Mouse (Mus musculus) embryonic facial prominence, embryonic 13.5 days (tissue): ENCODE measurements around the gene Stx5a. TPM values are rescaled to one million over a fixed set of nuclear protein-coding genes. Genes with fewer than 3 reads are reported as not detected.
A peak's percentile ranks its signal among the peaks of the same experiment; 100 is the strongest.

Source experiments
- ATAC-seq: fragments of 200-750 bp; cut with Nextera tagmentation; 2 replicates; pipeline ENCODE4 v1.8.0; 2017; ENCODE audit warnings: low read depth; ENCODE audit not compliant: insufficient number of reproducible peaks, insufficient read depth, low FRiP score, low TSS enrichment
- H3K27ac ChIP-seq: fragments of 300-500 bp; sonication (generic); 2 replicates; pipeline ENCODE4 v1.5.1; 2015; ENCODE audit warnings: moderate library complexity, mild to moderate bottlenecking, inconsistent platforms
- H3K27me3 ChIP-seq: fragments of 300-500 bp; sonication (generic); 2 replicates; pipeline ENCODE4 v1.6.1; 2015; ENCODE audit warnings: mild to moderate bottlenecking, inconsistent platforms
- H3K36me3 ChIP-seq: fragments of 300-500 bp; sonication (generic); 2 replicates; pipeline ENCODE4 v1.6.1; 2015; ENCODE audit warnings: mild to moderate bottlenecking, inconsistent platforms
- H3K4me1 ChIP-seq: fragments of 300-500 bp; sonication (generic); 2 replicates; pipeline ENCODE4 v1.6.1; 2015; ENCODE audit warnings: inconsistent platforms
- H3K4me2 ChIP-seq: fragments of 300-500 bp; sonication (generic); 2 replicates; pipeline ENCODE4 v1.6.1; 2015; ENCODE audit warnings: moderate library complexity, mild to moderate bottlenecking, inconsistent platforms
- H3K4me3 ChIP-seq: fragments of 300-500 bp; sonication (generic); 2 replicates; pipeline ENCODE4 v1.5.1; 2015; ENCODE audit warnings: mild to moderate bottlenecking, inconsistent platforms
- H3K9ac ChIP-seq: fragments of 300-500 bp; sonication (generic); 2 replicates; pipeline ENCODE4 v1.6.1; 2015; ENCODE audit warnings: mild to moderate bottlenecking, inconsistent platforms
- H3K9me3 ChIP-seq: fragments of 300-500 bp; sonication (generic); 2 replicates; pipeline ENCODE4 v1.6.1; 2016; ENCODE audit warnings: inconsistent platforms
- WGBS: fragments of 180-500 bp; shearing (Covaris S2); methylation state at CpG from one replicate; pipeline ENCODE4 v1.1.7; 2015; ENCODE audit warnings: mixed read lengths; 5-methylcytosine and 5-hydroxymethylcytosine counted together
- polyA plus RNA-seq: library from polyadenylated mRNA; unstranded; fragments of >200 nt; fragmentation: Nextera tagmentation; extraction: Ambion mirVana; gene quantifications from 2 replicates; pipeline ENCODE4 v1.2.1, GENCODE M21; 2015

Gene Stx5a
- polyA plus RNA-seq, result 182 and 184 TPM in 2 replicates

DNA sequence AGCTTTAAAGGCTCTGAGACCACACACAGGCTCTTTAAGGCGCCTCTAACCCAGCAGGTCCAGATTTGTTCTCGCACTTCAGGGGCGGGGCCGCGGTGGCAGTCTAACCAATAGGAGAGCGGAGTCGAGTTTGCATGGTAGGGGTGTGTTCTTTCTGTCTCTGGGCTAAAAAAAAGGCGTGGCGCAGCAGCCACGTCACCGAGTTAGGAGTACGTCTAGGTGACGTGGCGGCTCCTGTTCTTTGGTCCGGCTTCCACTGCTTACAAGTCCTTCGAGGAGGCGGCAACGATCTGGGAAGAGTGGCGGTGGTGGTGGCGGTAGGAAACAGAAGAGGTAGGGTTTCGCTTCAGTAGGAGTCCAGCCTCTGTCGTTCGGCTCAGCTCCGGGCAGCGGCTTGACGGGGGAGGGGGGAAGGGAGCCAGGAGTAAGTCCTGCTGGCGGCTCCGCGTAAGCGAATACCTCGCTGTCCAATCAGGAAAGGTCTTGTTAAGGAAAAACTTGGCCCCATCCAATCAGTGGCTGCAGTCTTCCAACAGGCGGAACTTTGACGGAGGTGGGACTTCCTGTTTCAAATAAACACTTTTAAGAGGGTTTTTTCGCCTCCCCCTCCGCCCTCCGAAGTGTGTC is at the start of gene Stx5a:
TSS of gene Stx5a (plus strand) at position 171 of the 627 bp plus-strand sequence.
- peak within 1 kb of the TSS; percentile 97 for H3K9ac ChIP-seq
- H3K4me3 ChIP-seq, result peak within 1 kb of the TSS; percentile 96
- H3K4me2 ChIP-seq, result peak within 1 kb of the TSS; percentile 94
- peak within 1 kb of the TSS; percentile 98 for H3K27ac ChIP-seq
- peak; percentile 97 for ATAC-seq
- no peaks in the 10 kb centered on the region for H3K9me3 ChIP-seq
- H3K27me3 ChIP-seq, result no peaks in the 10 kb centered on the region
- peaks cover 72% of the 10 kb centered on the region for H3K36me3 ChIP-seq
- H3K4me1 ChIP-seq, result peaks cover 25% of the 10 kb centered on the region
- under 1% methylated on average over 36 of the region's 36 CpGs for WGBS

DNA sequence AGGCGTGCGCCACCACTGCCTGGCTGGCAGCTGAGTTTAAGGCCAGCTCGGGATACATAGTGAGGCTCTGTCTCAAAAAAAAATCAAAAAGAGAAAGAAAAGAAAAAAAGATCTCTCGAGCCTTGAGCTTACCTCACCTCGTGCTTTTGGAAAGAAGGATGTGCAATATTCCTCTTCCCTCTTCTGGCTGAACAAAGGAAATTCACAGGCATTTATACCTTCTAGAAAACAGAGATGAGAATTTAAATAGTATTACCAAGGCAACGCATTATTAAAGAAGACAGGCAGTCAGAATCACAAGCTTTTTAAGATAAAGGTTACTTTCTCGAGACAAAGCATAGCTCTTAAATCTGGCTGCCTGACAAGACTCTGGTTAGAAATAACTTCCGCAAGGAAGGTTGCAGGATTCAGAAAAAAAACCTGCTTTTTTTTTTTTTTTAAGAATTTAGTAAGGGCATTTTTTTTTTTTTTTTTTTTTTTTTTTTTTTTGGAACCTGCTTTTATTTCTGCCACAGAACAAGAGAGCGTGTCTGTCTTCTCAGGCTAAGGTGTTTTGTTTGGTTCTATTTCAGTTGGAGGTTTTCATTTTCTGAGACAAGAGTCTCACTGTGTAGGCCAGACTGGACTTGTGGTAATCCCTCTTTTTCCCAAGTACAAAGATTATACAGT is 49.2 kb upstream of the Stx5a start:
- H3K9ac ChIP-seq, result no peak overlapping the region
- H3K27ac ChIP-seq, result peak overlapping the region; percentile 22; the same call in 1 of the 2 replicates
- no peak for ATAC-seq
- no peak overlapping the region for H3K4me2 ChIP-seq
- H3K9me3 ChIP-seq, result no peaks in the 10 kb centered on the region
- WGBS, result 56% methylated on average over 9 of the region's 9 CpGs
- H3K27me3 ChIP-seq, result no peaks in the 10 kb centered on the region
- H3K4me3 ChIP-seq, result no peak overlapping the region
- H3K36me3 ChIP-seq, result no peaks in the 10 kb centered on the region
- no peaks in the 10 kb centered on the region for H3K4me1 ChIP-seq

DNA sequence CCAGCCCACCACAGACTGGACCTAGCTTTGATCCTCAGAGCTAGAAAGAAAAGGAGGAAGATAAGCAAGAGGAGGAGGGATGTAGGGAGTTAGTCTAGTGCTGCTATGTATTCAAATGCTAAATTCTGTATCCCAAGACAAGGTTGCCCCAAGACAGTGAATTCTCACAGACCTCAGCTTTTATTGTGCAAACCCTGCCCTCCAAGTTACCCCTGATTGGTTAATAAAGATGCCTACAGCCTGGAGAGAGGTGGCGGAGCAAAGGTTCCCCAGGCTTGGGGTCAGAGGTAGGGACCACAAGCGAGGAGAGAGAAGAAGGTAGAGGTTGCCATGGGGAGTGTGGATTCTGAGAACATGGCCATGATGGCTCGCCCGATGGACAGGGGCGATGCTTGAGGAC is 48.5 kb upstream of the Stx5a start:
- WGBS, result 65% methylated on average over 5 of the region's 5 CpGs
- no peak overlapping the region for H3K27ac ChIP-seq
- H3K9me3 ChIP-seq, result no peaks in the 10 kb centered on the region
- no peaks in the 10 kb centered on the region for H3K36me3 ChIP-seq
- no peak overlapping the region for H3K4me2 ChIP-seq
- no peak overlapping the region for H3K4me3 ChIP-seq
- H3K4me1 ChIP-seq, result no peaks in the 10 kb centered on the region
- no peaks in the 10 kb centered on the region for H3K27me3 ChIP-seq
- no peak for ATAC-seq
- no peak overlapping the region for H3K9ac ChIP-seq

DNA sequence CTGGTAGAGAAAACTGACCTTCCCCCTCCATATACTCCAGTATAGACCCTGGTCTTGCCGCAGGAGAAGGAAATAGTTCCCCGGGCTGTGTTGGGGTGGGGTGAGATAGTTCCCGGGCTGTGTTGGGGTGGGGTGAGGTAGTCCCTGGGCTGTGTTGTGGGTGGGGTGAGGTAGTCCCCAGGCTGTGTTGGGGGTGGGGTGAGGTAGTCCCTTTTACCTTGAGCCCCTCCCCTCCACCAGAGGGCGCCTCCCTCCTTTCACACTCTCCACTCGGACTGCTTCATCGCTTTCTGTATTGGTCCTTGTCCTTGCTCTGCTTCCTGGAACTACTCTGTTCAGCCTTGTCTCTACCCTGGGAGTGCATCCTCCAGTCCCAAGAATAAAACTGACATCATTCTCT is 45.9 kb upstream of the Stx5a start:
- Histone ChIP-seq H3K9ac (no peak overlapping the region), H3K4me2 (no peak overlapping the region), H3K4me1 (no peaks in the 10 kb centered on the region), H3K4me3 (no peak overlapping the region), H3K27ac (no peak overlapping the region), H3K9me3 (no peaks in the 10 kb centered on the region), H3K27me3 (no peaks in the 10 kb centered on the region), H3K36me3 (no peaks in the 10 kb centered on the region)
- no peak; the same call in 1 of the 2 replicates for ATAC-seq
- WGBS, result 58% methylated on average over 6 of the region's 6 CpGs

DNA sequence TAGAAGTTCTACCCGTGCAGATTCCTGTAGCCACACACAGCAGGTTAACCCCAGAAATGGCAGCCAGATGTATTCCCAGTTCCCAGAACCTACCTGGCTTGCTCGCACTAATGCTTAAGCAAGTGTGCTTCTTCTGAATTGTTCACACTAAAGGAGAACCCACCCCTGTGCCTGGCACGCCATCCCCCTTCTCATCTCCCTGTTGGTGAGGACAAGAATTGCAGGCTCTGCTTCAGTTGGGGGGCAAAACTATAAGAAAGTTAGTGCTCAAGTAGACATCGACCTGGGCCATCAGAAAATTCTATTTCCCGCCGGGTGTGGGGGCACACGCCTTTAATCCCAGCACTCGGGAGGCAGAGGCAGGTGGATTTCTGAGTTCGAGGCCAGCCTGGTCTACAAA is 41.6 kb upstream of the Stx5a start:
- H3K27ac ChIP-seq, result no peak overlapping the region
- no peaks in the 10 kb centered on the region for H3K9me3 ChIP-seq
- no peaks in the 10 kb centered on the region for H3K27me3 ChIP-seq
- no peak overlapping the region for H3K9ac ChIP-seq
- 81% methylated on average over 9 of the region's 9 CpGs for WGBS
- H3K36me3 ChIP-seq, result no peaks in the 10 kb centered on the region
- H3K4me3 ChIP-seq, result no peak overlapping the region
- ATAC-seq, result no peak
- H3K4me2 ChIP-seq, result no peak overlapping the region
- no peaks in the 10 kb centered on the region for H3K4me1 ChIP-seq

DNA sequence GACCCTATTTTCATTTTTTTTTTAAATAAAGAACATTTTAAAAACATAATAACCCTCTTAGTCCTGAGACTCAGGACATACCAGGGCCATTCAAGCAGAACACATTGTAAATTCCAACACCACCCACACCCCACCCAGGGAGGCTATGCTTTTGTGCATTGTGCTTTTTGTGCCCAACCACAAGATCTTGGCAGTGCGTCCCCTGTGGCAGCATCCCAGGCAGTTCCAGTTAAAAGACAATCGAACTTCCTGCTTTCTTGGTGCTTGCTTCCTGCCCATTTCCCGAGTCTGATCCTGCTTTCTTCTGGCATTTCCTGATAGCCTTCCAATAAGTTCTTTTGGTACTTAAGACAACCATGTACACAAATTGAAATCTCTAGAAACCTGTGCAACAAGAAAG is 38.8 kb upstream of the Stx5a start:
- no peak for ATAC-seq
- 44% methylated on average over 3 of the region's 3 CpGs for WGBS
- H3K4me1 ChIP-seq, result no peaks in the 10 kb centered on the region
- H3K4me3 ChIP-seq, result no peak overlapping the region
- H3K27ac ChIP-seq, result peak overlapping the region; percentile 62; the same call in 1 of the 2 replicates
- no peaks in the 10 kb centered on the region for H3K9me3 ChIP-seq
- H3K27me3 ChIP-seq, result no peaks in the 10 kb centered on the region
- no peak overlapping the region for H3K4me2 ChIP-seq
- H3K9ac ChIP-seq, result no peak overlapping the region
- H3K36me3 ChIP-seq, result peaks cover 12% of the 10 kb centered on the region

DNA sequence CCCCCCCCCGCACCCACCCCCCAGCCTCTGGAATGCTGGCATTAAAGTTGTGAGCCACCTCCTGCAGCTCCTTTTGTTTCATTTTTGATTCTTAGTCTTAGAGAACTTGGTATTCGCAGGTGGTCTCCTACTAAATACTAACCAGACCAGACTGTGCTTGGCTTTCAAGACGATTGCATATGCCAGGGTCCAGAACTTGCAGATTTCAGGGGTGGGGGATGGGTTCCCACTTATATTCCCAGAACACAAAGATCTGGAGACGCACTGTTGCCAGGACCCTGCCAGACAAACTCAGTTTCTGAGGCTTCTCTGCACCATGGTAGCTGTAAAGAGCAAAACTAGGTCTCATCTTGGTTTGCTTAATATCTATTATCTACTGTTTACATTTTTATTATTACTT is 37.6 kb upstream of the Stx5a start:
- 58% methylated on average over 3 of the region's 4 CpGs for WGBS
- no peaks in the 10 kb centered on the region for H3K9me3 ChIP-seq
- no peak overlapping the region for H3K4me2 ChIP-seq
- ATAC-seq, result no peak
- H3K36me3 ChIP-seq, result peaks cover 23% of the 10 kb centered on the region
- no peaks in the 10 kb centered on the region for H3K4me1 ChIP-seq
- no peak overlapping the region for H3K27ac ChIP-seq
- H3K9ac ChIP-seq, result no peak overlapping the region
- no peak overlapping the region for H3K4me3 ChIP-seq
- no peaks in the 10 kb centered on the region for H3K27me3 ChIP-seq

DNA sequence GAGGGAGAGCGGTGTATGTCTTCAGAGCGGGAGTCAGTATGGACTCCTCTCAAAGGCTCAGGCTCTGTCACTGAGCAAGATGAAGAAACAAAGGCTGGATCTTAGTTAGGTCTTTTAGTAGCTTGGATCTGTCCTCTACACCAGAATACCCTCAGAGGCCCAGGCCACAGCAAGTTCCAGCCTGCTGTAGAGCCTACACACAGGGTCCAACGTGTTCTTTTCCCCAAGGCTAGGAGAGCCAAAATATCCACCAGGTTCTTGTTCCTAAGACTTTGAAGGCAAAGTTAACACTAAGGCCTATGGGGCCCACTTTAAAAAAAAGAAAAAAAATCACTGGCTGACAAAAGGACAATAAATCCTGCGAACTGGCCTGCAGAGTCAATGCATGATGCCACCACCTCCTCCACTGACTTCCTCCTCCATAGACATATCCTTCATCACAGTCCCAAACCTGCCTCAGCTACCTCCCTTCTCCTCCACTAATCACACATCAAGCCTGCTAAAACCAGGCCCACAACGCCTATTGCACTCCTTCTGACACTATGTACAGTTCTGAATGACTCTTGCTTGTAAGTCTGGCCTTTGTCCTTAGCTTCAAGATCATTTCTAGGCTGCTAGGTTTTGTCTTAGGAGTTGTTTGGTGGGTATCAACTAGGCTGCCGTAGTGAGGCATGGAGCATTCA is 36.0 kb upstream of the Stx5a start:
- no peak for ATAC-seq
- H3K27ac ChIP-seq, result no peak overlapping the region
- no peaks in the 10 kb centered on the region for H3K27me3 ChIP-seq
- no peak overlapping the region for H3K4me3 ChIP-seq
- peaks cover 5% of the 10 kb centered on the region; the same call in 1 of the 2 replicates for H3K4me1 ChIP-seq
- no peak overlapping the region for H3K9ac ChIP-seq
- WGBS, result 78% methylated on average over 6 of the region's 6 CpGs
- H3K4me2 ChIP-seq, result no peak overlapping the region
- peaks cover 39% of the 10 kb centered on the region for H3K36me3 ChIP-seq
- no peaks in the 10 kb centered on the region for H3K9me3 ChIP-seq

DNA sequence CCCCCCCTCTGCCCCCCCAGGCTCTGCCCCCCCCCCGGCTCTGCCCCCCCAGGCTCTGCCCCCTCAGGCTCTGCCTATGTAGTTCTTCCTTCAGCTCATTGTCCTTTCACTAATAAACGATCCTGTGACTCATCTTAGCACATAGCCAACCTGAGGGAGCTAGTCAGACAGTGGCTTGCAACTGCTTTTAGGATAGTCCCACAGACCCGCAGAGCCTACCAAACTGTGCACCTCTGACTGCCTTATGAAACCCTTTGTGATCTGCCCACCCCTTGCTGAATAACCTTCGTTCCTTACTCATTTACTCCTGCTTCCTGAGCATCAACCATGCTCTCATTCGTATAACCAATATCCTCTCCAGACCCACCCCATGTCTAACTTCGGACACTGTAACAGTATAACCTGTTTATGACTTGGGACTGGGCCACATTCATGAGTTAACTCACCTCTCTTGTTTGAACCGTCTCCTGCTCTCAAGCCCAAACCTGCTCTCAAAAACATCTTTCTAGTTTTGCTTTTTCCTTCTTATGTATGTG is 35.0 kb upstream of the Stx5a start:
- WGBS, result 78% methylated on average over 7 of the region's 7 CpGs
- no peak overlapping the region for H3K4me3 ChIP-seq
- peaks cover 48% of the 10 kb centered on the region for H3K36me3 ChIP-seq
- H3K27me3 ChIP-seq, result no peaks in the 10 kb centered on the region
- H3K4me2 ChIP-seq, result no peak overlapping the region
- H3K9ac ChIP-seq, result no peak overlapping the region
- H3K9me3 ChIP-seq, result no peaks in the 10 kb centered on the region
- H3K27ac ChIP-seq, result no peak overlapping the region; the same call in 1 of the 2 replicates
- ATAC-seq, result no peak
- H3K4me1 ChIP-seq, result peaks cover 15% of the 10 kb centered on the region

DNA sequence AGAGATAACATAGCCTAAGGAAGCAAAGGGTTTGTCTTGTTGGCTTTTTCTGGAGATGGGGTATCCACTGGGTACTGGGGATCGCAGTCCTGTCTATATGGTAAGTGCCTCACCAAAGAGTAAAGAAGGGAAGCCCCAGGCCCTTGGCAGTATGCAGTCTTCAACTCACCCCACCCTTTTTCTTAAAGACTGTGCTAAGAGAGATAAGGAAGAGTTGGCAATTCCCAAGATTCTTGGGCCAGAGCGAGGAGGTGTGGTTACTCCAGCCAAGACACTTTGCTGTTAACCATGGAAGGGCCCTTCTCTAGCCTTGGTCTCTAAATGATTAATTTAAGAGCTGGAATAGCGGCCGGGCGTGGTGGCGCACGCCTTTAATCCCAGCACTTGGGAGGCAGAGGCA is 34.3 kb upstream of the Stx5a start:
- ATAC-seq, result no peak
- H3K4me1 ChIP-seq, result peaks cover 21% of the 10 kb centered on the region
- no peaks in the 10 kb centered on the region for H3K27me3 ChIP-seq
- H3K36me3 ChIP-seq, result peaks cover 51% of the 10 kb centered on the region
- 93% methylated on average over 7 of the region's 7 CpGs for WGBS
- H3K4me2 ChIP-seq, result no peak overlapping the region
- no peak overlapping the region for H3K4me3 ChIP-seq
- H3K9ac ChIP-seq, result no peak overlapping the region
- no peaks in the 10 kb centered on the region for H3K9me3 ChIP-seq
- H3K27ac ChIP-seq, result no peak overlapping the region

DNA sequence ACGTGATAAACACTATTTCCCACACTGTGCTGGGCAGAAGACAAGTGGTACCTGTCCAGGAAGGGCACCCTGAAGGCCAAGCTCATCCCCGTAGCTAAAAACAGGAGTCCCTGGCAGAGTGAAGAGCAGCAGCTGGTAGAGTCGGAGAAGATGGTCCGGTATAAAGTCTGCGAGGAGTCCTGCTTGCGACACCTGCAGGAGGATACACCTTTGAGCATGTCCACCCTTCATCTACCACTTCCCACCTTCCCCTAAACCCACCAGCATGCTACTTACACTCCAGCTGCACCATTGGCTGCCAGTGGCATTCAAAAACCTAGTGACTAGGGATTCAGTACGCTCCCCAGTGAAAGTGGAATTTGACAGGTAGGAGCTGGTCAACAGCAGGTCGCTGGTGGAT is 32.3 kb upstream of the Stx5a start:
- 91% methylated on average over 8 of the region's 8 CpGs for WGBS
- peaks cover 51% of the 10 kb centered on the region for H3K36me3 ChIP-seq

More for the DNA sequence above, 32.3 kb upstream of the Stx5a start:
- no peak overlapping the region for H3K4me2 ChIP-seq
- no peaks in the 10 kb centered on the region for H3K9me3 ChIP-seq
- no peak overlapping the region for H3K27ac ChIP-seq
- H3K4me1 ChIP-seq, result peaks cover 26% of the 10 kb centered on the region
- H3K27me3 ChIP-seq, result no peaks in the 10 kb centered on the region
- H3K9ac ChIP-seq, result no peak overlapping the region
- no peak overlapping the region for H3K4me3 ChIP-seq
- no peak for ATAC-seq
